Mouse (Mus musculus) MEL-GATA-1-ER (cell line): ENCODE data around the gene Rab28.
"Not testable (repeated sequence)": the region's sequence is repeated elsewhere in the genome, so short reads cannot be mapped to it uniquely, and the experiment has no call there.

Experiments
- DNase-seq: peaks from one replicate; pipeline ENCODE4 v3.0.0-alpha.2; 2012; ENCODE audit warnings: low read depth; ENCODE audit errors: extremely low read depth

Gene Rab28

DNA sequence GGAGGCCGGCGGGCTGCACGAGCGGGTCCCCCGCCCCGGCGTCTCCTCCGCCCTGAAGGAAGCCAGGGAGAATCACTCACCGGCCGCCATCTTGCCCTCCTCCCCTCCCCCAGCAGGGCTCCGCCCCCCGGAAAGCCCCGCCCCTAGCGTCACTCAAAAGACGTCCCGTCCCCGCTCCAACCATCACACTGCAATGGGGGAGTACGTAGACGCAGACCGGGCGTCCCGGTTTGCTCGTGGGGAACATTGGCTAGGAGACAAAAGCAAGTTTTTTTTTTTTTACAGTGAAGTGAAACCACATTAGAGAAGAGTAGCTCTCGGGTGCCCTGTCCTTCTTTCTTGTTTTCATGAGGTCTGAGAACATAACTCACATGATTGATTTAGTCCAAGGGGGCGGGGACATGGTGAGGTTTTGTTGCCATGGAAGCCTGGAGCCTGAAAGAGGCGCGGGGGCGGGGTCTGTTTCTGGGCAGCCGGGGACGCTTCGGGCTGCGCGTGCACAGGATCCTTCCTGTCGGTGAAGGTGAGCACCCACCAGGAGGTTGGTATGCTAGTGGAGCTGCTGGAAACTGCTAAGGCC lies at the start of gene Rab28:
Gene Rab28, minus strand, starts transcription at position 107 of the 580 bp plus-strand sequence.
- DNase-seq: peak; percentile 92

DNA sequence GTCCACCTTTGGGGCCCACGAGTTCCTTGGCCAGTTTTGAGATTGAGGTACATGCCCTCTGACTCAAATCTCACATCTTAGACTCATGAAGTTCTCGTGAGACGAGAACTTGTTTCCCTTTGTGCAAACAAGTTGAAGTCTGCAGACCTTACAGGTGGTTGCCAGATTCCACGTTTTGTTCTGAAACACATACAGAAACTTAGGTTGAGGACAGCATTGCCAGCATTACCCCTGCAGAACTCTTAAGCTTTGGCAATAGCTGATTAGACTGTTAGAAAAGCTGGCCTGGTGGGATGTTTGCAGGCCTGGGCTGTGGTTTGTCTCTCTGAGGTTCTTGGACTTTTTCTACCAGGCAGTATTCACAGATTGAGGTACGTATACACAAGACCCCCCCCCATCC lies 49.4 kb upstream of the Rab28 start:
- no peak for DNase-seq

DNA sequence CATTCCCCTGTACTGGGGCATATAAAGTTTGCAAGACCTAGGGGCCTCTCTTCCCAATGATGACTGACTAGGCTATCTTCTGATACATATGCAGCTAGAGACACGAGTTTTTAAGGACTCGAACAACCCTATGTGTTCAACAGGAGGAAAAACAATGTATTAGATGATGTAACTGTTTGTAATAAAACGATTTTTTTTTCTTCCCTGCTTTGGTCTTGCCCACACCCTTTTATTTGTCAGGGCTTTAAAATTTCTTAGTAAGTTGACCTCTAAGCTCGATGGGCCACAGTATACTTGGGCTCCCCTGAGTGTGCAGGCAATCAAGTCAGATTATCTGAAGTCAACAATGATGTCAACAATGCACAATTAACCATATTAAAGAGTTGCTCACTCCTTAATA lies 48.4 kb upstream of the Rab28 start:
- no peak for DNase-seq

DNA sequence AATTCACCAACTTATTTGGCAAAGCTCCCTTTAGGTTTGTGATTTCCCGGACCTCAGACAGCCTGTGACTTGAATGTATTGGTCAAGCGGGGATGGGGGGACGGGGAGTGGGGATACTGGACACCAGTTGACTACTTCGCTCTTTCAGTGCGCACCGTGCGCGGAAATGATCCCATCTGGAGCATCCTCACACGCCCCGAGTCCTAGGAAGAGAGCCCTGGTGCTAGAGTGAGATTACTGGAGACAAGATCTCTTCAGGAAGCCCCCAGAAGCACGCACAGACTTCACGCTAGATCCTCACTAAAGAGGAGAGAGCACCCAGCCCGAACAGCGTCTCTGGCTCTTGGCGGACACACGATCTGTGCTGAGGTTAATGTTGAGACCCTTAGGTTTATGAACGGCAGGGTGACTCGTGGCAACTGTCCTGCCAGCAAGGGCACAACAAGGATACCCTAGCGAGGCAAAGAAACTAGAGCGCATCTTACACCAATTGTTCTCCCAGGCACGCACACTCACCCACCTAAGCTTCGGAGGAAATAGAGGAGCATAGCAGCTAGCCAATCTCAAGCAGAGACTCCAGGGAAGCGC lies 47.5 kb upstream of the Rab28 start:
- DNase-seq: no peak

DNA sequence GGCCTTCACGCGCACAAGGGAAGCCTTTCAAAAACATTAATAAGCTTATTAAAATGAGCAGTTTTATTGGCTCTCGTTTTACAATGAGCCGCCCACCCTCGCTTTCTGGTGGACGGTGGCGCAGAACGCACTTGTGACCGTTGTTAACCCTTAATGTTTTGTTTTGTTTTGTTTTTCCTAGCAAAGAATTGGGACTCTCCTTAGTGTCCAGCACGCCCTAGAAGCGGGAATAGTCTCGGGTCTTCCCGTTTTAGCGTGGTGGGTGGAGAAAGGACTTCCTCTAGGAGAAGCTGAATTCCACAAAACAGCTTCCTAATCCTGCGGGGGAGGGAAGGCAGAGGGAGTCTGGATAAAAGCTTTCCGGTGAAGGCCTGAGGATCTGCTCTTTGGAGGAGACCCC lies 46.9 kb upstream of the Rab28 start:
- no peak for DNase-seq

DNA sequence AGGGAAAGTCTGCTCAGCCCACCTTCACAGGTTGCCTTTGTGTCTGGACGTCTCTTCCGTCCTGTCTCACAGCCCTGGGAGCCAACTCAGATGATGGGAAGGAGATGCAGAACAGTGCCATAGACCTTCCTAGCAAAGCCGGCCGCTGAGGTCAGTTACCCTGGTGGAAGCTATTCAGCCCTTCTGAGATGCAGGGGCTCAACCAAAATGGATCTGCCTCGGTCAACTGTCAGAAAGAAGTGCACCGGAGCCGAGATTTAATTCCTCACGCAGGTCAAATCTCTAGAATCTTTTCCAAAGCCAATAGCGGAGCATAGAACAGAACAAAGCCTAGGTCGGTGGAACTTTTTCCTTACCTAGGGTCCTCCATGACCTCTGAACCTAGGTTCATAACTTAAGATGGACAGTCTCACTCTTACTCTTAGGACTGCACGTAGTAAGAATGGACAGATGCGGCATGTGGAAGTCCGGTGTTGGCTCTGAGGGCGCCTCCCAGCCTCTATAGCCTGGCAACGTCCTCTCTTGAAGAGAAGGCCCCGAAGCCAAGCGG lies 46.3 kb upstream of the Rab28 start:
- DNase-seq: no peak

DNA sequence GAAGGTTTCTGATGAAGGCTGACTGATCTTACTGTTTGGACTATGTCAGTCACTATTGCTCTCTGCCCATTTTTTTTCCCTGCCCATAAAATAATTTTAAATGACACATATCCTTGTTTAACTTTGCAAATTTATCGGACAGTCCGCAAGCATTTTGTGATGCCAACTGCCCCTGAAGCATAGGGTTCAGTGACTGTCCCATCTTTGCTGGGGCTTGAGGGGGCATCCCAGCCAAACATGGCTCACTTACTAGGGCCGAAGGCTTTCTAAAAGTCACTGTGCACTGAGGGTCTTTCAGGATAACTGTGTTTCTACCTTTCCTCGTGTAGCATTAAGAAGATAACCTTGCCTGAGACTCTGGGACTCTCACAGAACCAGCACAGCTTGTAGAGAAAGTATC lies 44.8 kb upstream of the Rab28 start:
- no peak for DNase-seq

DNA sequence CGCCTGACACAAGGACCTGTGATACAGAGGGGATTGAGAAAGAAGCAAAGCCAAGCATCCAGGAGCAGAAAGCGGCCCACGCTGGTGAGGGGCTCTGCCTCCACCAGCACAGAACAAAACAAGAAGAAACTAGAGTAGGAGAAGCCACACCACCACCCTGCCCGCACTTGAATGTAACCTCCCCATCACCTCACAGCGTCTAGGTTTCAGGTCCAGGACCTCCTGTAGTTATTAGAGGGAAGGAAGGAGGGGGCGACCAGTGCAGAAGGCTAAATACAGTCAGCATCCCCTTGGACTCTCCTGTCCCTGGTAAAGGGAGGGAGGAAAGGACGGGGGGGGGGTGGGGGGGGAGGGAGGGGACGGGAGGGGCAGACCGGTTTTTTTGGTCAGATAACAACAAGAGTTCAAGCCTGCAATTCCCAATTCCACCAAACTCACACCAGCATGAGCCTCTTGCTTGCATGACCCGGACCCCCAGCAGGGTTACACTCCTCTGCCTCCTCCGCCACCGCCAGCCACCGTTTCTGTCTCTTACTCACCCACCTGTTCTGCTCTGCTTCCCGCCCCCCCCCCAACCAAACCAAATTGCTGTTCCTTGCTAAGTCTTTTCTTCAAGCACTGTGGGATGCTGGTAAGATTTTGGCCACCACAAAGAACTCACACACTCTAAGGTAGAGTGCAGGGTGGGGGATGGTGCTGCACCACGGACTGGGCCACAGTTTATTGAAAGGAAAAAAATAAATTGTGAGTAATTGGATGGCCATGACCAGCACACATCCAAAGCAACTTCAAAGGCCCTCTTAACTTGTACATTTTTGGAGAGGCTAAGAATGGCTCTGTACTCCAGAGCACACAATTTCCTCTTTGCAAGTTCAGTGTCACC lies 37.2 kb upstream of the Rab28 start:
- DNase-seq: no peak

DNA sequence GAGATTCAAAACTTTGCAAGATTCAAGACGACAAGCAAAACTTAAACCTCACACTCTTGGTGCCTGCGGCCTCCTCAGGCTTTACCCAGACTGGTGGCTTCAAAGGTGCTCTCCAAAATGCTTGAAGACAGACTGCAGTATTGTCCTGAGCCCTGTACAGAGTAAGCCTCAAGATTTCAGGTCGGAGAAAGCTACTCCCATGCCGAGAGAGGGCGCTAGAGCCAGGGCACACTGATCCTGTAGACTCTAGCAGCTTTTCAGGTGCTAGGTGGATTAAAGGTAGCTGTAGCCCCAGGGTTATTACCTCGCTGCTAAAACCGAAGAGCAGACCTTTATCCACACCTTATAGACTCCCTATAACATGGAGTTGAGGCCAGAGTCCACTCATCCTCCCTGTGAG lies 36.3 kb upstream of the Rab28 start:
- no peak for DNase-seq

DNA sequence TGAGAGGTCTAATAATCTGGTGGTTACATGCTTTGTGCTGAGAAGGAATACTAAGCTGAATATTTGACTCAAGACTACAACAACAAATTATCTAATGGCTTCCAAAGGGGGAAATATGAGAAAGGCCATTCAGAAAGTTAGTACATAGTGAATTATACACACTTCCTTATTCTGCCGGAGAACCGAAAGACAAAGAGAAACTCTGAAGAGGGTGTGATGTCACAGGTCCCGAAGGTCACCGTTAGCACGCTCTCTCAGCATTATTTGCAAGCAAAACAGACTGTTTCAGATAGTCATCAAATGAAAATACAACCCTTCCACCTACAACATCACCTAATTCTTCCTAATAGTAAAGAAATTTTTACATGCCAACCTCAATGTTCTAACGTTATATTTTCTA lies 30.9 kb upstream of the Rab28 start:
- no peak for DNase-seq

DNA sequence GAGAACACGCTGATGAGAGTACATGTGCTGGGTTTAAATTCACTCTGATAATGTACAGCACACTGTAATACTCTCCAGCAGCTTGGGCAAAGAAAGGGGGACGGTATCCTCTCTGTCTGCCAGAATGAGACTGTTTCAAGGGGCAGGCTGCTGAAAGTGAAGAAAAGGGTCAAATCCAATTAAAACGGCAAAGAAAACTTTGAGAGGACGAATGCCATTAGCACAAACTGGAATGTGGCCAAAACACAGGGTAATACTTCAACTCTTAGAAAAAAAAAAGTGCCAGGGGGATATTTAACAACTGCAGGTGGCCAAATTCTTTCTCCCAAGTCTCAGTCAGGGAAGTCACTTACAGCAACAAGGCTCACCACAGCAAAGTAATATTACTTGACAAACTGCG lies 29.1 kb upstream of the Rab28 start:
- DNase-seq: no peak

DNA sequence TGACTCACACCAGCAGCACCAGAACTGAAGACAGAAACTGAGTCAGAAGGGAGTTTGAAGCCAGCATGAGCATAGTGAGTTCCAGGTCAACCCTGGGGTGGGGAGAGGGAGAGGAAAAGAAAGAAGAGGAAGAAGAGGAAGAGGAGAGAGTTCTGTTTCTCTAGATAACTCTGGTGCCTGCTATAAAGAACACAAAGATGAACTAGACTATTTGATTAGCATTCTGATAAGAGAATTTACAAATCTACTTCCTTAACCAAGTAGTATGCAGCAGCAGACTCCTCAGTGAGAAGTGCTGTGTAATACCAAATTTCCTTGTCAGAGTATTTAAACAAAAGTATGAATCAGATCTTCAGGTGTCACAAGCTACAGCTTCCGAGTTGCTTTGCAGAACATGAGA lies 19.1 kb upstream of the Rab28 start:
- peak; percentile 59 for DNase-seq

DNA sequence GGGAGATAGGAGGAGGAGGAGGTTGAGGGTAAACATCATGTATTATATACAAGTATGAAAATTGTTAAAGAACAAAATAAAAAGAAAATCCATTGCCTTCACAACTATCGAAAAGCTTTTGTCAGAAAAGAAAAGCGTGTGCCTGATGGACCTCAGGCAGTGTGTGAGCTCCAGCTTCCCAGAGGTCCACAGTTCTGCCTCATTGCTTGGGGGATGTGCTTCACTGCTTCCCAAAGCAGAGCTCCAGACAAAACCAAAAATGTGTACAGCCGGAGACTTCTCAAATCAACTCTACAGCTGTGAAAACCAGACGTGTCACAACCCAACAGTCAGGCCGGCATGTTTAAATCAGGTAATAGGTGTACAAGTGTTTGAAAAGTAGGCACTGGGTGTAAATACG lies 17.6 kb upstream of the Rab28 start:
- no peak for DNase-seq

DNA sequence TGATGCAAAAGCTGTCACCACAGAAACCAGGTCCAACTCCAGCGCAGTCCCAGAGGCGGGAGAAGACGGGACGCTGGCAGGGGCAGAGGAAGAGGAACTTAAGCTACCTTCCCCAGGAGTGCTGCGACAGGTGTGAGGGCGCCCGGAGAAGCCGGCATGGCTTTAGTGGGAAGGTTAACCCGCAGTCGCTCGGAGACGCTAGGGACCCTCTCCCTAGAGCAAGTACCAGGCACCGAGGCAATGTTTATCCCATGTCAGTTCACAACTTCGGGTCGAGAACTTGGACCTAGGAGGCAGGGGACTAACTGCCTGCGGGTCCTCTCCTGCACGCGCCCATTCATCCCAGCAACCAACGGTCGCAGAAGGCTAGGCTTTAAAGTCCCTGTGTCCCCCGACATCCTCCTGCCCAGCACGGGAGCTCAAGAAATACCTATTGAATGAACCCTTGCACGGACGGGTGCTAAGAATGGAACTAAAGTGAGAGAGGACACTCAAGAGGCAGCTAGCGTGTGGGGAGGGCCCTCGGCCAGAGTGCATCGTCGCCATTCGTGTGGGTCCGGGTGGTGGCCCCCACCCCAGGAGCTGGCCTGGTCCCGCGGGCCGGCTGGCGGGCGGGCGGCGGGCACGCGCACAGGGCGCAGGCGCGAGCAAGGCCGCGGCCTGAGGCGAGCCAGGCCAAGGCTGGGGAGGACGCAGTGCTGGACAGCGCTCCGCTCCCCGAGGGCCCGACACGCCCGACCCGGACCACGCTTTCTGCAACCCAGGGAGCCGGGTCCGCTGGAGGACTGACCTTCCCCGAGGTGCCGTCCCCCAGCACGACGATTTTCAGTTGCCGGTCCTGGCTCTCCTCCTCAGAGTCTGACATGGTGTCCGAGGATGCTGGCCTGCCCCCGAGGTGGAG lies 592 bp downstream of the Rab28 start:
- peak; percentile 57 for DNase-seq

DNA sequence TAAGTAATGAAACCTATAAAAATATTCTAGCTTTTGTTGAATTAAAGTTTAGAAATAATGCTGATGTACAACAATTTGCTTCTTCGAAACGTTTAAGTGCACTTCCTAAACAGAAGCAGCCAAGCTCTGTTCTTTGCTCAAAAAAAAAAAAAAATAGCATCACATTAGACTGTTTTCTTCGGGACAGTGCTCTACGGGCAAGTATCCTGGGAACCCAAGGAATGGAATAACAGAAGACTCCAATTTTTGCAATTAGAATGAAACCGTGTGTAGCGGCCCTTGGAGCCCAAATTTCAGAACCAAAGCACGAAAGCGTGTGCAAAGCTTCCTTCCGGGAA lies 1.2 kb downstream of the Rab28 start:
- no peak for DNase-seq

DNA sequence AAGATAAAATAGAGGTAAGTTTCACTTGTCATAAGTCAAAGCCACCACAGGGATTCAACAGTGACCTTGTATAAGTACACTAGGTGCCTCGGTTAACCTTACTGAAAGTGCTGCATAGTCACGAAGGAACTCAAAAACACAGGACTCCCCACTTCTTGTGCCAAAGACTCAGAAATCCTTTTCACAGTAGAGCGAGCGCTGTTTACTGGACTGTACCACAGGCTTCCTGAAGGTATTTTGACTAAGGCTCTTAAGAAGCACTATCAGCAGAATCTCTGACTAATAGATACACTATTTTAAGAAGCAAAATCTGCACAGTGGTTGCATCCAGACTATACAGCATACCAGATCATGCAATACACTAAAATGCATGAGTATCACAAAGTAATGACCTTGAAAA lies 6.9 kb downstream of the Rab28 start:
- not testable (repeated sequence) for DNase-seq

DNA sequence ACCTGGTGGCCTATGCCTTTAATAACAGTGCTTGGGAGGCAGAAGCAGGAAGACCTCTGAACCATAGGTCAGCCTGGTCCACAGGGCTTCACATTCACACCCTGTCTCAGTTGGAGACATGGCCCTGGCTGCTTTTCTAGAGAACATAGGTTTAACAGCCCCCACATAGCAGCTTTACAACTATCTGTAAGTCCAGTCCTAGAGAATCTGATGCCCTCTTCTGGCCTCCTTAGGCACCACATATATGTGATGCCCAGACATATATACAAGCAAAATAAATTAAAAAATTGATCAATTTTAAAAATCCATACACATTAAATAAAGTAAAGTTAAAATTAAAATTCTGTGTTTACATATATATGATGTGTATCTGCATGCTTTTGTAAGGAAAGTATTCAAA lies 10.0 kb downstream of the Rab28 start:
- DNase-seq: no peak

DNA sequence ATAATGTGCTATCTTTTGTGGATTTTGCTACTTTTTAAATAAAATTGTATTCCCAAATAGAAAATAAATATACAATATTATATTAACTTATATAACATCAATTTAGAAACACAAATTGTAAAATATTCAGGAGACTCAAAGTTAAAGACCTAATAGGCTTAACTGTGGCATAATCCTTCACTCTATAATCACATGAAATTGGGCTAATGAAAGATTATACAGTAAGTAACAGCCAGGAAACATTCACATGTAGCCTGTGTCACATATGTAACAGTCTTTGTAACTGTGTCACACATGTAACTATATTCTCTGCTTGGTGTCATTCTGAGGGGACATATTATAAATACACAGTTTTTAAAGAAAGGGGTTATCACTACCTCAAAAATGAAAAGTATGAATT lies 22.9 kb downstream of the Rab28 start:
- no peak for DNase-seq

DNA sequence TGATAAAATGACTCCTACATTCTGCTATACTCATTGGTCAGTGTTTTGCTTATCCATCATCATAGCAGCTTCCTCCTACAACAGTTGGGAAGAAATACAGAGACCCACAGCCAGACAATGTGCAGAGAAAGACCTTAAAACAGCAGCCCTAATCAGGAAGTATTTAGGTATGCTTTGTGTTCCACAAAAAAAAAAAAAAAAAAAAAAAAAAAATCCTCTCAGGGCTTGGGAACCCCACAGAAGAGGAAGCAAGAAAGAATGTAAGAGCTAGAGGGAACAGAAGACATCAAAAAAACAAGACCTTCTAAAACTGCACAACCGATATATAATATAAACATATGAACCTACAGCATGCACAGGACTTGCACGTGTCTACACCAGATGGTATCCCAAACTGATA lies 24.0 kb downstream of the Rab28 start:
- DNase-seq: peak; percentile 48

DNA sequence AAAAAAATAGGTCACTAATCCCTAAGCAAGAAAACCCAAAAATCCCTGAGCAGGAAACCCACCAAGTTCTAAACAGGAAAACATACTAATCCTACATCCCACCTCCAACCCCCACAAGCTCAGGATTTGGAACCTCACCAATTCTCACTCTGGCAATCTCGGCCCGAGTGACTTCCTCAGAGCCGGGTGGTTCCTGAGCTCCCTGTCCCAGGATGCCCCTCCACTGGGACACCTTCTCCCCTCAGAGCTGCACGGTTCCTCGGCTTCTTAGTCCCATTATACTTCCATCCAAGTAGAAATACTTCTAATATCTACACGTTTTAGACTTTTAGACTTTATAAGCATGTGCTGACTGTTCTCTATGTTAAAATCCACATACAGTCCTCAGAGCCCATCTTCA lies 41.9 kb downstream of the Rab28 start:
- DNase-seq: no peak

DNA sequence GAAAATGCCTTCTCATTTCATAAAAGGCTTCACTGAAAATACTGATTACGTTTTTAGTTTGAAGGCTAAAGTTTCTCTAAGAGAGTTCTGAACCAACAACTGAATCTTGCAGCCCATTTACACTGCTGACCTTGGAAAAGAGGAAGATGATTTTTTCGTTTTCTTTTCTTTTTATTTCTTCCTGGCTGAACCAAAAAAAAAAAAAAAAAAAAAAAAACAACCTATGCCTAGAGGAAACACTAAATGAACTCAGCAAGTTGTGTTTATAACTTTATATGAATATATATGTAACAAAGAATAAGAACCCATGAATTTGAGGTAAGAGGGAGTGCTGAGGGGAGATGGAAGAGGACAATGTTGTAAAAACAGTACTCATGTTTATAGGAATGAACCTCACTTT lies 71.2 kb downstream of the Rab28 start:
- DNase-seq: no peak
